Mouse (Mus musculus) midbrain, postnatal 0 days (tissue): ENCODE measurements around the gene Tardbp. TPM values are rescaled to one million over a fixed set of nuclear protein-coding genes. Genes with fewer than 3 reads are reported as not detected.

Source experiments
- ATAC-seq: fragments of 200-750 bp; cut with Nextera tagmentation; 2 replicates; pipeline ENCODE4 v1.8.0; 2017; ENCODE audit warnings: moderate number of reproducible peaks, mild to moderate bottlenecking, moderate TSS enrichment, moderate library complexity; ENCODE audit not compliant: low FRiP score
- DNase-seq: peaks from one replicate; pipeline ENCODE4 v3.0.0-alpha.2; 2015; ENCODE audit warnings: low spot score
- H3K27ac ChIP-seq: fragments of 300-500 bp; sonication (generic); 2 replicates; pipeline ENCODE4 v1.5.1; 2014; ENCODE audit warnings: low read depth, mild to moderate bottlenecking, low read length, mixed read lengths
- H3K27me3 ChIP-seq: fragments of 300-500 bp; sonication (generic); 2 replicates; pipeline ENCODE4 v1.6.1; 2014; ENCODE audit warnings: low read length, control low read depth, mixed read lengths; ENCODE audit not compliant: insufficient read depth
- H3K36me3 ChIP-seq: fragments of 300-500 bp; sonication (generic); 2 replicates; pipeline ENCODE4 v1.6.1; 2014; ENCODE audit warnings: low read length, control low read depth, mixed read lengths; ENCODE audit not compliant: insufficient read depth
- H3K4me1 ChIP-seq: fragments of 300-500 bp; sonication (generic); 2 replicates; pipeline ENCODE4 v1.6.1; 2014; ENCODE audit warnings: mild to moderate bottlenecking, control low read depth, antibody characterized with exemption, low read length, mixed read lengths; ENCODE audit not compliant: insufficient read depth
- H3K4me2 ChIP-seq: fragments of 300-500 bp; sonication (generic); 2 replicates; pipeline ENCODE4 v1.6.1; 2014; ENCODE audit warnings: low read depth, mild to moderate bottlenecking, low read length, mixed read lengths; ENCODE audit not compliant: poor library complexity, severe bottlenecking
- H3K4me3 ChIP-seq: fragments of 300-500 bp; sonication (generic); 2 replicates; pipeline ENCODE4 v1.5.1; 2014; ENCODE audit warnings: low read depth, mild to moderate bottlenecking, low read length, moderate library complexity
- H3K9ac ChIP-seq: fragments of 300-500 bp; sonication (generic); replicated peaks from 2 replicates; pipeline ENCODE4 v1.6.1; 2014; ENCODE audit warnings: mild to moderate bottlenecking, low read length, moderate library complexity, mixed read lengths; ENCODE audit not compliant: poor library complexity, severe bottlenecking
- H3K9me3 ChIP-seq: fragments of 300-500 bp; sonication (generic); 2 replicates; pipeline ENCODE4 v1.6.1; 2016; ENCODE audit warnings: low read length, control low read depth
- CTCF ChIP-seq: IDR thresholded peaks from 2 replicates; pipeline ENCODE4 v1.5.1; 2016; ENCODE audit warnings: antibody characterized with exemption, mild to moderate bottlenecking
- WGBS: fragments of 180-500 bp; shearing (Covaris S2); extraction: QIAGEN DNeasy Blood & Tissue Kit; methylation state at CpG from one replicate; pipeline ENCODE4 v1.1.7; 2014; 5-methylcytosine and 5-hydroxymethylcytosine counted together
- polyA plus RNA-seq: library from polyadenylated mRNA; unstranded; fragments of >200 nt; fragmentation: Nextera tagmentation; extraction: Ambion mirVana; gene quantifications from 2 replicates; pipeline ENCODE4 v1.2.1, GENCODE M21; 2015
- total RNA-seq: library from RNA; depleted of rRNA; stranded (reverse); fragments of >200 nt; gene quantifications from 2 replicates; pipeline ENCODE4 v1.2.3, GENCODE M21; 2014

Gene Tardbp
- total and polyA plus RNA-seq, 2 experiments from 2014 or later, result 94.6 to 98.7 TPM

DNA sequence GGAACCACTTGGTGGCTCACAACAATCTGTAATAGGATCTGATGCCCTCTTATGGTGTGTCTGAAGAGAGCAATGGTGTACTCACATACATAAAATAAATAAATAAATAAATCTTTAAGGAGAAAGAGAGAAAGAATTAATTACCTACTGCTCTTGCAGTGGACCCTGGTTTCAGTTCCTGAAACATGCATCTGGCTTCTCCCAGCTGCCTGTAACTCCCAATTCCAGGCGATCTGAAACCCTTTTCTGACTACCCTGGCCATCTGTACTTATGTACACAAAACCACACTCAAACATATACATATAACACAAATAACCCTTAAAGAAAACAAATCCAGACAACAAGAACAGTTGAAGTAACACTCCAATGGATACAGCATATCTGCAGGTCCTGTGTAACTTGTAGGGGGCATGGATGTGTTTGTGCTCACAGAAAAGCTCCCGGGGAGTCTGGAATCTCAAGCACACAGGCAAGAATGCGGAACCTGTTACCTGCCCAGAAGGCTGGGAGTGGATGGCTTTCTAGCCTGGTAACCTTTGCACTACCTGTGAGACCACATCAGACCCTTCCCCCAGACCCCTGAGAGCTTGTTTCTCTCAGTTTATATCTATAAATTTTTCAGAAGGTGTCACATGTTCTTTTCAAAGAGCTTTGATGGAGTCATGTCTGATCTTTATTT lies 5.3 kb upstream of the Tardbp start:
- no peak for TF ChIP-seq CTCF
- no peaks in the 10 kb centered on the region for H3K36me3 ChIP-seq
- H3K9ac ChIP-seq, result no peak overlapping the region
- ATAC-seq (no peak), DNase-seq (no peak)
- no peaks in the 10 kb centered on the region for H3K4me1 ChIP-seq
- 73% methylated on average over 3 of the region's 3 CpGs for WGBS
- no peaks in the 10 kb centered on the region for H3K9me3 ChIP-seq
- H3K27ac ChIP-seq, result no peak overlapping the region
- H3K27me3 ChIP-seq, result no peaks in the 10 kb centered on the region
- H3K4me3 ChIP-seq, result no peak overlapping the region
- no peak overlapping the region for H3K4me2 ChIP-seq

DNA sequence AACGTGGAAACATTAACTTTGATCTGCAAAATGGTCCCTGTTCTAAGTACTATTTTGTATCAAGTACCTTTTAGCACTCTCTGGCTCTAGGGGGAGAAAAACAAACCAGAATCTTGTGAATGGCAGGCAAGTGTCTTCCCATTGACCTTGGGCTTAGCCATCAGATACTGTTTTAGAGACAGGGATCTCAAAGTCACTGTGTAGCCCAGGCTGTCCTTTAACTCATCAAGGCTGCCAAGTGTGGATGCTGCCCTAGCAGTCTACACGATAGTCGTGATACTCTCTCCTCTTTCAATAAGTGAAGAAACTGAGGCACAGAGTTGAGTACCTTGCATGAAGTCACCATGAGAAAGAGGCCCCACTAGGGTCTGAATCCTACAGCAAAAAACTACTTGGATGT lies 427 bp upstream of the Tardbp start:
- H3K27ac ChIP-seq, result 0 out of 2 replicates have a peak overlapping the region, but pooled peaks have one; percentile 34
- ATAC-seq (peak; percentile 11; the same call in 1 of the 2 replicates), DNase-seq (no peak)
- no peaks in the 10 kb centered on the region for H3K9me3 ChIP-seq
- no peaks in the 10 kb centered on the region for H3K4me1 ChIP-seq
- H3K27me3 ChIP-seq, result no peaks in the 10 kb centered on the region
- TF ChIP-seq CTCF, result no peak
- H3K4me3 ChIP-seq, result peak overlapping the region; percentile 100
- 64% methylated on average over 3 of the region's 3 CpGs for WGBS
- H3K36me3 ChIP-seq, result peaks cover 9% of the 10 kb centered on the region; the same call in 1 of the 2 replicates
- H3K9ac ChIP-seq, result peak overlapping the region; percentile 100; the same call in 1 of the 2 replicates
- peak overlapping the region; percentile 79 for H3K4me2 ChIP-seq

GRCm38 (mm10) chr4:148625756-148626622 lies 830 bp downstream of the Tardbp start:
- H3K27ac ChIP-seq, result peak overlapping the region; percentile 98
- peak; percentile 59 for ATAC-seq
- H3K4me3 ChIP-seq, result peak overlapping the region; percentile 100
- 1% methylated on average over 56 of the region's 57 CpGs for WGBS
- peak overlapping the region; percentile 100 for H3K9ac ChIP-seq
- DNase-seq, result peak; percentile 51
- TF ChIP-seq CTCF, result no peak
- peak overlapping the region; percentile 79 for H3K4me2 ChIP-seq
- no peaks in the 10 kb centered on the region for H3K9me3 ChIP-seq
- H3K4me1 ChIP-seq, result no peaks in the 10 kb centered on the region
- no peaks in the 10 kb centered on the region for H3K27me3 ChIP-seq
- H3K36me3 ChIP-seq, result peaks cover 17% of the 10 kb centered on the region; the same call in 1 of the 2 replicates

DNA sequence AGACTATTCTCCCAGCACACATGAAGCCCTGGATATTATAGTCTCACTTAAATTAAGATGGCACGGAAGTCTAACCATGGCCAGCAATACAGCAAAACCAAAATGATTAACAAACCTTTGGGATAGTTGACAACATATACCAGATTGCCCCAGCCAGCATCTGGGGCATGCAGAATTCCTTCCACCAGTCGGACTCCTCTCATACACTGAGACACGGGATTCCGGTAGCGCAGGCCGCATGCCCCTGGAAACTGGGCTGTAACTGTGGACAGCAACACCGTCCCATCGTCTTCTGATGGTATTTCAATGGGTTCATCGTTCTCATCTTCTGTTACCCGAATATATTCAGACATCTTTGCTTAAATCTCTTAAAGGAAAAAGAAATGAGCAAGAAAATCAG lies 1.8 kb downstream of the Tardbp start:
- Histone ChIP-seq H3K9ac (no peak overlapping the region), H3K4me3 (no peak overlapping the region), H3K4me1 (no peaks in the 10 kb centered on the region), H3K4me2 (peak overlapping the region; percentile 79; the same call in 1 of the 2 replicates), H3K36me3 (peaks cover 22% of the 10 kb centered on the region), H3K27ac (no peak overlapping the region), H3K27me3 (no peaks in the 10 kb centered on the region), H3K9me3 (no peaks in the 10 kb centered on the region)
- 87% methylated on average over 10 of the region's 10 CpGs for WGBS
- ATAC-seq (no peak), DNase-seq (no peak)
- no peak for TF ChIP-seq CTCF

- TF ChIP-seq CTCF, result no peak
- H3K4me1 ChIP-seq, result no peaks in the 10 kb centered on the region
- 92% methylated on average over 4 of the region's 4 CpGs for WGBS
- ATAC-seq, result no peak
- H3K4me2 ChIP-seq, result no peak overlapping the region
- no peak overlapping the region for H3K9ac ChIP-seq
- H3K9me3 ChIP-seq, result no peaks in the 10 kb centered on the region
- H3K27ac ChIP-seq, result no peak overlapping the region
- DNase-seq, result no peak
- H3K27me3 ChIP-seq, result no peaks in the 10 kb centered on the region
- H3K36me3 ChIP-seq, result peaks cover 36% of the 10 kb centered on the region
- no peak overlapping the region for H3K4me3 ChIP-seq
Observed at GRCm38 (mm10) chr4:148623609-148624008, 3.2 kb downstream of the Tardbp start.

DNA sequence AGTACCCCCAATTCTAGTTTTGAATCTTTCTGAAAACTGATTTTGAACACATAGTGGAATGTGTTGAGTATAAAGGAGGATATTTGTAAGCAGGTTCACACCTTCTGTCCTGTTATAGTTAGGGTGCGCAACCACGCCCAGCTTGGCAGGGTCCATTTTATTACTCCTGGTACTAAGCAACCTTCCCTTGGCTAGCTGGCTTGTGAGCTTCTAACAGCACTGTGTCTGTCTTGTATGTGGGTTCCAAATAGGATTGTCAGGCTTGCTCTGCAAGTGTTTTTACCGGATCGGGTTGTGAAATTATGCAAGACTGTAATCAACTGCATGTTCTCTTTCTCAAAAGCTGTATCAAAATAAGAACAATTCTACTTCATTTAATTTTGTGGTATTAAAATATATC lies 4.3 kb downstream of the Tardbp start:
- Histone ChIP-seq H3K36me3 (peaks cover 41% of the 10 kb centered on the region), H3K9me3 (no peaks in the 10 kb centered on the region), H3K4me3 (no peak overlapping the region), H3K4me1 (no peaks in the 10 kb centered on the region), H3K4me2 (no peak overlapping the region), H3K27ac (no peak overlapping the region), H3K9ac (no peak overlapping the region), H3K27me3 (no peaks in the 10 kb centered on the region)
- WGBS, result 89% methylated on average over 4 of the region's 4 CpGs
- no peak for DNase-seq
- no peak for TF ChIP-seq CTCF
- no peak for ATAC-seq
